Mouse (Mus musculus) neutrophil, adult 5-6 weeks (primary cell): ENCODE measurements around the gene Taco1. TPM values are rescaled to one million over a fixed set of nuclear protein-coding genes. Genes with fewer than 3 reads are reported as not detected.
"Not testable (repeated sequence)": the region's sequence is repeated elsewhere in the genome, so short reads cannot be mapped to it uniquely, and the experiment has no call there.

Experiments
- ATAC-seq: fragments of 151-379, 151-347 bp; 2 replicates; pipeline ENCODE4 v1.8.0; 2017; ENCODE audit warnings: mild to moderate bottlenecking, moderate TSS enrichment; ENCODE audit not compliant: insufficient number of reproducible peaks, poor library complexity, low FRiP score, severe bottlenecking; ENCODE audit errors: extremely low read depth
- total RNA-seq: library from RNA; stranded (forward); fragments of 200-1000 nt; gene quantifications from 2 replicates; pipeline ENCODE4 v1.2.3, GENCODE M21; 2017

The Taco1 gene
- total RNA-seq, 1 experiment from 2014 or later, result 9.8 TPM

- no peak for ATAC-seq
Observed at GRCm38 (mm10) chr11:106056819-106057491, 8.9 kb upstream of the Taco1 start.

- ATAC-seq, result no peak
Observed at GRCm38 (mm10) chr11:106058020-106058419, 7.8 kb upstream of the Taco1 start.

- ATAC-seq, result no peak
Observed at GRCm38 (mm10) chr11:106060549-106060948, 5.3 kb upstream of the Taco1 start.

GRCm38 (mm10) chr11:106061311-106061710, 4.5 kb upstream of the Taco1 start:
- no peak for ATAC-seq

GRCm38 (mm10) chr11:106063756-106064155, 2.1 kb upstream of the Taco1 start:
- ATAC-seq, result no peak

DNA sequence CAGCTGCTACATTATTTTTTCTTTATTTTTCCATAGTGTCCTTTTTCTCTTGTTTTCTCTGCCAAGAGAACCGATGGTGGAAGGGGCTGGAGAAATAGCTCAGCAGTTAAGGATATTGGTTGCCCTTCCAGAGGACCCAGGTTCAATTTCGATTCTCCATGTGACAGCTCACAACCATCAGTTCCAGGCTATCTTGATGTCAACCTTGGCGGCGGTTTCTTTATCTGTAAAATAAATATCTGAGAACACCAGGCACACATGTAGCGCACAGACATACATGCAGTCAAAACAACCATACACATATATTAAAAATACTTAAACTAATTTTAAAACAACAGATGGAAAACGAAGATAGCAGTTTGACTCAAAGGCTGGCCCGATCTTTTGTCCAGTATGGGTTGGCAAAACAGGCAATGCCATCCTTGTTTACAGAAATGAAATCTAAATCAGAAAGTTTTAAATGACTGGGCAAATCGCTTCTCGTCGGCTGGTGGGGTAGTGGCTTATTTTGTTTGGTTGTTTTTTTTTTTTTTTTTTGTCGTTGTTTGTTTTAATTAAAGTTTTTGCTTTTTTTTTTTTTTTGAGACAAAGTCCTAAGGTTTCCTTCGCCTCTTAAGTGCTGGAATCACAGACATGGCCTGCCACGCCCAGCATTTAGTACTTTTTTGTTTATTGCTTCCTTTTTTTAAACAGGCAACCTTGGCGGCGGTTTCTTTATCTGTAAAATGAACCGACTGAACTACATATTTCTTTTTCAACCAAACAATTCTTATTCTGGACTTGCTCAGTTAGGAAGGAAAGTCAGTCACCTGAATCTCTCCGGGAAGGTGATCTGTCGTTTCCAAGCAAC, 563 bp upstream of the Taco1 start:
- ATAC-seq, result no peak

- not testable (repeated sequence) for ATAC-seq
Observed at GRCm38 (mm10) chr11:106066616-106067015, 755 bp downstream of the Taco1 start.

GRCm38 (mm10) chr11:106073774-106074173, 7.9 kb downstream of the Taco1 start:
- no peak for ATAC-seq

DNA sequence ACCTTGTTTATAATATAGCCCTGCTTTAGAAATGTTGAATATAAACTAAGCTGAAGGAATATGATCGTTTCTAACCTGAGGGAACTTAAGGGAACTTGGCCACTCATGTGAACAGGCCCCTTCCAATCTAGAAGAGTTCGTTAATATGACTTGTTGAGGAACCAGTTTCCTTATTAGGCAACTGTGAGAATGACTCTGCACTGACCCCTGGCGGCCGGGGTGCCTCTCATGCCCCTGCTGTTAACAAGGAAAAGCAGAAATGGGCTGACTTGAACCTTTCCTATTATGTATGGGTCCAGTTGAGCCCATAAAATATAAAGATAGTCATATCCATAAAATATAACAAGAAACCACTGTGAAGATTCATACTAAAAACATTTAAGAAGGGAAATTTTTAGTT, 10.5 kb downstream of the Taco1 start:
- peak; percentile 91 for ATAC-seq

GRCm38 (mm10) chr11:106083708-106084701, 18.1 kb downstream of the Taco1 start, which contains the start of gene Map3k3:
Map3k3 (plus strand) TSS chr11:106084613.
- peak; percentile 96 for ATAC-seq

- ATAC-seq, result peak; percentile 17; the same call in 1 of the 2 replicates
Observed at GRCm38 (mm10) chr11:106084911-106085561, 19.2 kb downstream of the Taco1 start.

DNA sequence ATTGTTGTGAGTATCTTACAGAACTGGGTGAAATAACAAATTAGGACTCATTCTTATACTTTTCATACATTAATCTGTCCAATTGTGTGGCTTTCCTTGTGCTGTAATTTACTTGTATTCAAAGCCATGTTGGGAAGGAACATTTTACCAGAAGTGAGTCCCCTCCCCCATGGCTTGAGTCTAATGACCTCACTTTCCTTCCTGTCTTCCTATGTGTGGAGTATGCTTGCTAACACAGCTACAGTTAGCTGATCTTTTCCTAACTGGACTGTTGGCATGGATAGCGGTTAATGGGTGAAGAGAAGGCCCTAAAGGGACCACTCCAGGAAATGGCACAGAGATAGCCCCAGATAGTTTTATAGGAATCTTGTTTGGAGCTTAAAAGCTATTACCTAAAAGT, 32.4 kb downstream of the Taco1 start:
- no peak for ATAC-seq

DNA sequence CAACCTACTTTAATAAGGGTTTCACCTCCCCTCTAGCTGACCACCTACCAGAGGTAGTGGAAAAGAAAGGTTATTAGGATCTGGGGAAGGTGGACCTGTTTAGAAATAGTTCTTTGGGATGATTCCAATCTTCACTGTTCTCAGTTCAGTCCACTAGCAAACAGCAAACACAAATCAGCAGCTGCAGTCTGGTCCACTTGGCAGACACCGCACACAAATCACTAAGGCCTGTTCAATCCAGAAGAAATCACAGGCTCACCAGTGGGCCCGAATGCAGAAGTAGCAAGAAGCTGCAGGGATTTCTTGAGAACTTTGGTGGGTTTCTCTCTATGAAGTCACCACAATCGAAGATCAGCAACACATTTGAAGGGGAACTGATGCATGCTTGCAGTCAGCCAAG, 37.0 kb downstream of the Taco1 start:
- no peak for ATAC-seq

DNA sequence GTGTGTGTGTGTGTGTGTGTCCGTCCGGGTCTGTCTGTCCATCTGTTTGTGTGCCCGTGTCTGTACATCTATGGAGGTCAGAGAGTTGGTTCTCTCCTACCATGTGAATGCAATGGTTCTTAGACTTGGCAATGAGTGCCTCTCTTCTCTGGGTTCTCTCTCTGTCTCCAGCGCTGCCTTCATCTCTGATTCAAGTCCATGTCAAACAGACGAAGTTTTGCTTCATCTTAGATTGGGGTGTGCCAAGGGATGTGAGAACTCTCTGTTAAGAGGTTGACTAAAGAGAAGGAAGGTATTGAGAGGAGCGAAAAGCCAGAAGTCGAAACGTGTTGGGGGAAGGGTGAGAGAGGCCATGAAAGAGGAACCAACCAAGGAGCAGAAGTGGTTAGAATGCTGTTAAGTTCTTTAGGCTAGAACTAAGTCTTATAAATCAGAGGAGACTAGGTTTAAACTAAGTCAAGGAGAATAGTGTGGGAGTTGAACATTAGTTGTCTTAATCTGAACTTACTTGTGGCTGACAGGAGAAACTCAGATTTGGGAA, 40.3 kb downstream of the Taco1 start:
- peak; percentile 87 for ATAC-seq

DNA sequence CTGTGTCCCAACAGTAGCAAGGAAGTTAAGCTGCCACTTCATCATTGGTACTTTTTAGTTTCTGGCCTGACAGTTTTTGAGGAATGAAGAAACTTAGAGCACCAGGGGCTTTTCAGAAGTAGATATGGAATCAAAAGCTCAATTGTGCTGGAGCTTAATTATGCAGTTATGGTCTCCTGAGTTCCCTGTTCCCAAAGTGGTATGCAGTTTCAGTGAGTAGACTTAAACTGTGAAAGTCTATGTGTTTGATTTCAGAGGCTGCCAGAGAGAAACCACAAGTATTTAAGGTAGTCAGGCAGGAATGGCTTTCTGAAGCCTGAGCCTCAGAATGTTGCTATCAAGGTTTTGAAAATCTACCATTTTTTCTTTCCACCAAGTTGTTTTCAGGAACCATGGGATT, 45.8 kb downstream of the Taco1 start:
- no peak for ATAC-seq

- no peak for ATAC-seq
Observed at GRCm38 (mm10) chr11:106122221-106122620, 56.4 kb downstream of the Taco1 start.

DNA sequence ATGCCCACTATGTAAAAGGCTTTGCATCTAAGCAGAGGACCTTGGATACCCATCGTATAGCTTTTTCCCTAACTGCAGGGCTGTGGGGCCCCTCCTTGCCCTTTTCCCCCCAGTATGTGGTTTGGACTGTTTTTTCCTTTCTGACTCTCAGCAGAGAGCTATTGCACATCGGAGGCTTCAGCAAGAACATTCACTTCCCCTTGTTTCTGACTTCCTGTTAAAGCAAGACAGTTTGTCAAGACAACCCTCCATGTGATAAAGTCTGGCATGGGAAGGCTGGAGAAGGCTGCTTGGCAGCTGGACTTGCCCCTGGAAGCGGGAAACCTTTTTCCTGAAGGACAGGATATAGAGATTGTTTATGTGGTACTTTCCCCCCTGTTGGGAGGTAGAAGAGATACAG, 56.9 kb downstream of the Taco1 start:
- ATAC-seq, result peak; percentile 70
